Mouse (Mus musculus): Measurements from ENCODE around the gene 4930579F01Rik. TPM values are rescaled to one million over a fixed set of nuclear protein-coding genes. Genes with fewer than 3 reads are reported as not detected.

Gene 4930579F01Rik
- polyA plus RNA-seq, 1 experiment, result not detected

DNA sequence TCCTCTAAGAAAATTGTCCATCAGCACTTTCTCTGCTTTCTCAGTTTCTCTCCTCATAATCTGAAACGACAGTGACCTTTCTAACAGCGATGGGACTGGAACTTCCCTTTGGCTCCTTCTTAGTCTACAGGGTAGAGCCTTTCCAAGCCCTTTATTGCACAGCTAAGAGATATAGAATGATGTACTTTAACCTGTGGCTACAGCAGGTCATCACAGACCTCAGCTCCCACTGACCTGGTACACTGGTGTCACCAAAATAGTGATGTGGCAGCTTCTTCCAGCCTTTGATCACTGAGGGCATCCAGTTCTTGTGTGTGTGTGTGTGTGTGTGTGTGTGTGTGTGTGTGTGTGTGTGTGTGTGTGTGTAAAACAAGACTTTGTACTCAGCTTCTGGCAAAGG, 72.2 kb downstream of the 4930579F01Rik start:
- WGBS, result 79% methylated on average over 2 of the region's 2 CpGs
- DNase-seq (ENCODE audit: low read depth, low spot score), result no peak

DNA sequence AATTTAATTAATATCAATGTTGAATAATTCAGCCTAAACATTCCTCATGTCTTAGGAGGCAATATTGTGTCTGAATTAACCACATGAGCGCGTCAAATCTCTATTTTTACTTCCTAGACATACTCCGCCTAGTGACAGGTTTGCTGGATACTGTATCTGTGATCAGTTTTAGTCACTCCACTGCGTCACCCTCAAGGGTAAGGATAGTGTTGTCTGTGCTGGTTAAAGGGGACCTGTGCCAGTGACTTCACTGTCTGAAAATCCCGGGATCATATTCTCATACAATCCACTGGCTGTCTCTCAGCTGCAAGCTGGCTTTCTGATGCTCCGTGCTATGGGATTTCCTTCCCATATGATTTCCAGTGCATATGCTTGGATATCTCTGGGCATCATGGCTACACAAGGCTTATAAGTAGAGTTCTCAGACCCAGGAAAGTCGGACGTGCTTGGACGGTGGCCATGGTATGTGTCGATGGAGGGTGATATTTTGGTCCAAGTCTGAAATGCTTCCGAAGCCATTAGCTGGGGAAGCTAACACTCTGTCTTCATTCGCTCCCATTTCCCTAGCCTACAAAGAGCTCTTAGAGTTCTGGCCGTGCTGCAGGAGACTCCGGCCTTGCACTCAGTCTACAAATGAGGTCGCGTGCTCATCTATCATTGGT, 74.0 kb downstream of the 4930579F01Rik start:
- no peak for DNase-seq (ENCODE audit: low read depth, low spot score)
- WGBS, result 94% methylated on average over 16 of the region's 16 CpGs

DNA sequence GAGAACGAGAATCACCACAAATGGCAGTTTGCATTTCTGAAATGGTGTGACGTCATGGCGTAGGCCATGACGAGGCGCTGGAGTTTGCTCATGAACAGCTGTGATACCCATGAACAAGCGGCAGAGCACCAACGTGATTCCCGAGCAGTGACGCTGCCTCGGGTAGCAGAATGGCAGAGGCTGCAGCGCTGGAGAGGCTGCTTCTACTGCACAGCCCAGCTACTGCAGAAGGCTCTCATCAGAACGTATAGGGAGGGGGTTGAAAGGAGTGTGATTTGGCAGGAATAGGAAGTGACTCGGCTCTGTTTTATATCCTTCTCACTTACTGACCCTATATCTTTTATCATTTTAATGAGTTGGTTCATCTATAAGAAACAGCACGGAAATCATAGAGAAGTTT, 74.8 kb downstream of the 4930579F01Rik start:
- 76% methylated on average over 14 of the region's 14 CpGs for WGBS
- no peak for DNase-seq (ENCODE audit: low read depth, low spot score)

DNA sequence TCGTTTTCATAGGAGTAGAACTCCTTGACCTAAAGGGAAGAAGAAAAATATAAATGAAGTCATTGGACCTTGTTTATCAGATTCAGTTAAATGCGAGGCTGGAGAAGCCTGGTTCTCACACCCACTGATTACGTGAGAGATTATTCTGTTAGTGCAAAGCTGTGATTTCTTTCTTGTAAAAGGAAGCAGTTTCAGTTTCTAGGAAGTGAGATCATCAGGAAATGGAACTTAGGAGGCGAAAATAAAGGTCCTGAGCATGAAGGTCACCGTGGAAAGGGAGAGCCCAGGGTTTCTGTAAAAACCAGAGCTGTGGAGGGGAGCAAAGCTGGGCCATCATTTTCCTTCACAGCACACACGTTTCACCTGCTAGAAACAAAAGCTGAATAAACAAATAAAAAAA, 75.2 kb downstream of the 4930579F01Rik start:
- 48% methylated on average over 6 of the region's 6 CpGs for WGBS
- DNase-seq (ENCODE audit: low read depth, low spot score), result no peak

GRCm38 (mm10) chr3:138116871-138117270, 76.8 kb downstream of the 4930579F01Rik start:
- 80% methylated on average over 4 of the region's 4 CpGs for WGBS
- no peak for DNase-seq (ENCODE audit: low read depth, low spot score)

- 88% methylated on average over 17 of the region's 17 CpGs for WGBS
- no peak for DNase-seq (ENCODE audit: low read depth, low spot score)
These were observed 79.5 kb downstream of the 4930579F01Rik start for GRCm38 (mm10) chr3:138114106-138114505.

Other genes with a start within 250 kb of the 4930579F01Rik start
- gene Dapp1, start 212.3 kb downstream of the 4930579F01Rik start, polyA plus RNA-seq (2012; rRNA removed), result 9.0 and 10.9 TPM in 2 replicates
- gene 1110002E22Rik, start 128.8 kb downstream of the 4930579F01Rik start, polyA plus RNA-seq (2012; rRNA removed), result 0.02 and 0.04 TPM in 2 replicates
- 0.06 and 0.49 TPM in 2 replicates for gene Gm5105, start 126.4 kb downstream of the 4930579F01Rik start, polyA plus RNA-seq (2012; rRNA removed)
- 0.73 and 0.96 TPM in 2 replicates for gene Trmt10a, start 50.4 kb downstream of the 4930579F01Rik start, polyA plus RNA-seq (2012; rRNA removed)
- gene Mttp, start 48.9 kb downstream of the 4930579F01Rik start, polyA plus RNA-seq (2012; rRNA removed), result 70.5 and 272 TPM in 2 replicates
- 0.18 TPM in 1 of 2 replicates, not detected in the other for gene Adh7, start 23.9 kb upstream of the 4930579F01Rik start, polyA plus RNA-seq (2012; rRNA removed)
- 25.1 and 63.3 TPM in 2 replicates for gene Adh1, start 67.2 kb upstream of the 4930579F01Rik start, polyA plus RNA-seq (2012; rRNA removed)
- gene Adh6a, start 119.5 kb upstream of the 4930579F01Rik start, polyA plus RNA-seq (2012; rRNA removed), result 8.5 and 52.6 TPM in 2 replicates
- not detected in 2 replicates for gene Adh6b, start 147.9 kb upstream of the 4930579F01Rik start, polyA plus RNA-seq (2012; rRNA removed)
- gene Adh4, start 221.6 kb upstream of the 4930579F01Rik start, polyA plus RNA-seq (2012; rRNA removed), result 0.19 and 1.2 TPM in 2 replicates
- gene Adh5, start 249.3 kb upstream of the 4930579F01Rik start, polyA plus RNA-seq (2012; rRNA removed), result 25.6 and 26.9 TPM in 2 replicates

Data from large intestine, adult 2 months (tissue).